Mouse (Mus musculus) lung, embryonic 15.5 days (tissue): Measurements from ENCODE around the gene Lancl2. TPM values are rescaled to one million over a fixed set of nuclear protein-coding genes. Genes with fewer than 3 reads are reported as not detected.

ENCODE experiments used
- ATAC-seq: fragments of 200-750 bp; cut with Nextera tagmentation; 2 replicates; pipeline ENCODE4 v1.8.0; 2017; ENCODE audit warnings: moderate number of reproducible peaks, borderline replicate concordance; ENCODE audit not compliant: low FRiP score, low TSS enrichment; ENCODE audit errors: extremely low read depth
- H3K27ac ChIP-seq: fragments of 300-500 bp; sonication (generic); 2 replicates; pipeline ENCODE4 v1.5.1; 2015; ENCODE audit warnings: moderate library complexity, mild to moderate bottlenecking, inconsistent platforms
- H3K27me3 ChIP-seq: fragments of 300-500 bp; sonication (generic); 2 replicates; pipeline ENCODE4 v1.6.1; 2015; ENCODE audit warnings: inconsistent platforms
- H3K36me3 ChIP-seq: fragments of 300-500 bp; sonication (generic); 2 replicates; pipeline ENCODE4 v1.6.1; 2015; ENCODE audit warnings: inconsistent platforms
- H3K4me1 ChIP-seq: fragments of 300-500 bp; sonication (generic); 2 replicates; pipeline ENCODE4 v1.6.1; 2015; ENCODE audit warnings: inconsistent platforms
- H3K4me2 ChIP-seq: fragments of 300-500 bp; sonication (generic); 2 replicates; pipeline ENCODE4 v1.6.1; 2015; ENCODE audit warnings: inconsistent platforms, mild to moderate bottlenecking, moderate library complexity
- H3K4me3 ChIP-seq: fragments of 300-500 bp; sonication (generic); 2 replicates; pipeline ENCODE4 v1.5.1; 2015; ENCODE audit warnings: mild to moderate bottlenecking, inconsistent platforms
- H3K9ac ChIP-seq: fragments of 300-500 bp; sonication (generic); 2 replicates; pipeline ENCODE4 v1.6.1; 2015; ENCODE audit warnings: inconsistent platforms
- H3K9me3 ChIP-seq: fragments of 300-500 bp; sonication (generic); 2 replicates; pipeline ENCODE4 v1.6.1; 2016; ENCODE audit warnings: inconsistent platforms
- WGBS: fragments of 180-500 bp; shearing (Covaris S2); methylation state at CpG from one replicate; pipeline ENCODE4 v1.1.7; 2015; 5-methylcytosine and 5-hydroxymethylcytosine counted together
- polyA plus RNA-seq: library from polyadenylated mRNA; unstranded; fragments of >200 nt; fragmentation: Nextera tagmentation; extraction: Ambion mirVana; gene quantifications from 2 replicates; pipeline ENCODE4 v1.2.1, GENCODE M21; 2015

Lancl2 gene
- polyA plus RNA-seq, 1 experiment from 2014 or later, result 29.0 TPM

- no peaks in the 10 kb centered on the region for H3K27me3 ChIP-seq
- H3K9me3 ChIP-seq, result no peaks in the 10 kb centered on the region
- no peaks in the 10 kb centered on the region for H3K4me1 ChIP-seq
- H3K4me3 ChIP-seq, result no peak overlapping the region
- H3K9ac ChIP-seq, result no peak overlapping the region
- no peak for ATAC-seq
- no peaks in the 10 kb centered on the region for H3K36me3 ChIP-seq
- no peak overlapping the region for H3K27ac ChIP-seq
- WGBS, result 71% methylated on average over 2 of the region's 2 CpGs
- H3K4me2 ChIP-seq, result no peak overlapping the region
These were observed 41.0 kb downstream of the Lancl2 start for GRCm38 (mm10) chr6:57743333-57743732.

GRCm38 (mm10) chr6:57744123-57744522 is 41.8 kb downstream of the Lancl2 start:
- H3K27me3 ChIP-seq, result no peaks in the 10 kb centered on the region
- no peak overlapping the region for H3K27ac ChIP-seq
- H3K4me1 ChIP-seq, result no peaks in the 10 kb centered on the region
- no peaks in the 10 kb centered on the region for H3K9me3 ChIP-seq
- WGBS, result 80% methylated on average over 2 of the region's 2 CpGs
- no peaks in the 10 kb centered on the region for H3K36me3 ChIP-seq
- H3K9ac ChIP-seq, result no peak overlapping the region
- ATAC-seq, result no peak
- no peak overlapping the region for H3K4me3 ChIP-seq
- H3K4me2 ChIP-seq, result no peak overlapping the region

- H3K4me1 ChIP-seq, result no peaks in the 10 kb centered on the region
- H3K27me3 ChIP-seq, result no peaks in the 10 kb centered on the region
- no peak overlapping the region for H3K4me2 ChIP-seq
- H3K4me3 ChIP-seq, result no peak overlapping the region
- no peak overlapping the region for H3K9ac ChIP-seq
- ATAC-seq, result peak; percentile 39; the same call in 1 of the 2 replicates
- WGBS, result 87% methylated on average over 4 of the region's 4 CpGs
- no peak overlapping the region for H3K27ac ChIP-seq
- no peaks in the 10 kb centered on the region for H3K9me3 ChIP-seq
- H3K36me3 ChIP-seq, result no peaks in the 10 kb centered on the region
These were observed 42.8 kb downstream of the Lancl2 start for GRCm38 (mm10) chr6:57744974-57745747.

GRCm38 (mm10) chr6:57745748-57746129 is 43.4 kb downstream of the Lancl2 start:
- ATAC-seq, result no peak
- 95% methylated on average over 2 of the region's 2 CpGs for whole genome bisulfite sequencing
- H3K27ac ChIP-seq, result no peak overlapping the region

GRCm38 (mm10) chr6:57753962-57754759 is 51.8 kb downstream of the Lancl2 start:
- no peaks in the 10 kb centered on the region for H3K9me3 ChIP-seq
- H3K4me3 ChIP-seq, result no peak overlapping the region
- H3K27me3 ChIP-seq, result no peaks in the 10 kb centered on the region
- no peak overlapping the region for H3K4me2 ChIP-seq
- 92% methylated on average over 9 of the region's 9 CpGs for WGBS
- no peak overlapping the region for H3K9ac ChIP-seq
- no peak for ATAC-seq
- H3K36me3 ChIP-seq, result peaks cover 4% of the 10 kb centered on the region; the same call in 1 of the 2 replicates
- no peaks in the 10 kb centered on the region for H3K4me1 ChIP-seq
- H3K27ac ChIP-seq, result no peak overlapping the region

More at GRCm38 (mm10) chr6:57745748-57746129, 43.4 kb downstream of the Lancl2 start:
- H3K36me3 ChIP-seq, result no peaks in the 10 kb centered on the region
- H3K4me2 ChIP-seq, result no peak overlapping the region
- H3K4me3 ChIP-seq, result no peak overlapping the region
- no peaks in the 10 kb centered on the region for H3K4me1 ChIP-seq
- no peak overlapping the region for H3K9ac ChIP-seq
- no peaks in the 10 kb centered on the region for H3K27me3 ChIP-seq
- H3K9me3 ChIP-seq, result no peaks in the 10 kb centered on the region

- no peak overlapping the region for H3K27ac ChIP-seq
- no peak for ATAC-seq
- H3K36me3 ChIP-seq, result no peaks in the 10 kb centered on the region
- no peaks in the 10 kb centered on the region for H3K9me3 ChIP-seq
- H3K27me3 ChIP-seq, result no peaks in the 10 kb centered on the region
- no peak overlapping the region for H3K4me2 ChIP-seq
- 0 out of 2 replicates have a peak, but pooled peaks cover 5% of the 10 kb centered on the region for H3K4me1 ChIP-seq
- H3K4me3 ChIP-seq, result no peak overlapping the region
- no peak overlapping the region for H3K9ac ChIP-seq
These were observed 60.7 kb downstream of the Lancl2 start for GRCm38 (mm10) chr6:57763054-57763453.

GRCm38 (mm10) chr6:57765095-57765878 is 62.9 kb downstream of the Lancl2 start:
- Histone ChIP-seq H3K27ac (no peak overlapping the region), H3K9me3 (no peaks in the 10 kb centered on the region), H3K4me2 (no peak overlapping the region), H3K9ac (no peak overlapping the region), H3K4me3 (no peak overlapping the region), H3K36me3 (no peaks in the 10 kb centered on the region), H3K4me1 (0 out of 2 replicates have a peak, but pooled peaks cover 5% of the 10 kb centered on the region), H3K27me3 (no peaks in the 10 kb centered on the region)
- no peak for ATAC-seq
- whole genome bisulfite sequencing, result 54% methylated on average over 3 of the region's 3 CpGs

GRCm38 (mm10) chr6:57766287-57766686 is 63.9 kb downstream of the Lancl2 start:
- WGBS, result 86% methylated on average over 1 of the region's 1 CpGs
- Histone ChIP-seq H3K4me1 (0 out of 2 replicates have a peak, but pooled peaks cover 5% of the 10 kb centered on the region), H3K36me3 (no peaks in the 10 kb centered on the region), H3K4me3 (no peak overlapping the region), H3K9ac (no peak overlapping the region), H3K9me3 (no peaks in the 10 kb centered on the region), H3K27me3 (no peaks in the 10 kb centered on the region), H3K27ac (no peak overlapping the region), H3K4me2 (no peak overlapping the region)
- no peak for ATAC-seq

- peak; percentile 11; the same call in 1 of the 2 replicates for ATAC-seq
These were observed 65.0 kb downstream of the Lancl2 start for GRCm38 (mm10) chr6:57767112-57767868.

GRCm38 (mm10) chr6:57768948-57769525 is 66.7 kb downstream of the Lancl2 start:
- Histone ChIP-seq H3K4me3 (no peak overlapping the region), H3K27me3 (no peaks in the 10 kb centered on the region), H3K9me3 (no peaks in the 10 kb centered on the region), H3K27ac (no peak overlapping the region), H3K4me2 (no peak overlapping the region), H3K36me3 (0 out of 2 replicates have a peak, but pooled peaks cover 5% of the 10 kb centered on the region), H3K4me1 (0 out of 2 replicates have a peak, but pooled peaks cover 5% of the 10 kb centered on the region), H3K9ac (no peak overlapping the region)
- 68% methylated on average over 7 of the region's 7 CpGs for WGBS
- no peak for ATAC-seq

More at GRCm38 (mm10) chr6:57767112-57767868, 65.0 kb downstream of the Lancl2 start:
- Histone ChIP-seq H3K4me3 (no peak overlapping the region), H3K36me3 (no peaks in the 10 kb centered on the region), H3K4me2 (no peak overlapping the region), H3K9ac (no peak overlapping the region), H3K9me3 (no peaks in the 10 kb centered on the region), H3K27me3 (no peaks in the 10 kb centered on the region), H3K4me1 (0 out of 2 replicates have a peak, but pooled peaks cover 5% of the 10 kb centered on the region), H3K27ac (no peak overlapping the region)
- 37% methylated on average over 8 of the region's 8 CpGs for WGBS
